In genomic region chr19:41052247-41052646, GRCm38 (mm10) we compare ENCODE assay signal across 21 mouse cellular contexts. TPM values are rescaled to one million over a fixed set of nuclear protein-coding genes. Genes with fewer than 3 reads are reported as not detected.
A peak's percentile ranks its signal among the peaks of the same experiment; 100 is the strongest.
DNase-seq lines count a peak whose midpoint lies in the region; ATAC-seq and TF ChIP-seq lines count a peak whose summit lies in the region.
"Had no signal": no experiment of that assay in that cellular context is flagged by ENCODE, and none has a peak within 500 bp of the region (broad histone marks: within the 10 kb centered on the region; RNA-seq: fewer than 3 reads in every experiment).

No protein-coding gene starts in this region.

- peak; percentile 76 for ATAC-seq in intestine, embryonic 15.5 days
- no peak for ATAC-seq in intestine, postnatal 0 days
- ATAC-seq in kidney, embryonic 16.5 days (ENCODE audit: low FRiP score, low TSS enrichment) = peak; percentile 82
- no peak for ATAC-seq in lung, embryonic 15.5 days (ENCODE audit: borderline replicate concordance, extremely low read depth, low FRiP score, low TSS enrichment)
- ATAC-seq in intestine, embryonic 16.5 days = peak; percentile 71; the same call in 1 of the 2 replicates
- ATAC-seq: CD4-positive, CD25-positive, alpha-beta regulatory T cell, adult 4 months; forebrain, embryonic 13.5 days had no signal

- no peaks in the 10 kb centered on the region for H3K9me3 ChIP-seq in intestine, embryonic 15.5 days
- H3K9me3 ChIP-seq in intestine, postnatal 0 days (ENCODE audit: control insufficient read depth) = no peaks in the 10 kb centered on the region
- H3K9me3 ChIP-seq in kidney, embryonic 16.5 days (ENCODE audit: low read length) = no peaks in the 10 kb centered on the region
- H3K9me3 ChIP-seq in lung, embryonic 15.5 days = no peaks in the 10 kb centered on the region
- no peaks in the 10 kb centered on the region for H3K9me3 ChIP-seq in intestine, embryonic 16.5 days (ENCODE audit: control insufficient read depth, low read length)
- H3K9me3 ChIP-seq: embryonic facial prominence, embryonic 10.5 days; forebrain, embryonic 13.5 days; G1E; heart, embryonic 12.5 days had no signal

- H3K4me3 ChIP-seq in intestine, embryonic 15.5 days (replicated peaks) = no peak overlapping the region
- no peak overlapping the region for H3K4me3 ChIP-seq in intestine, postnatal 0 days (ENCODE audit: low read depth, low read length)
- H3K4me3 ChIP-seq in kidney, embryonic 16.5 days (ENCODE audit: low read length) = no peak overlapping the region
- no peak overlapping the region for H3K4me3 ChIP-seq in lung, embryonic 15.5 days
- H3K4me3 ChIP-seq in intestine, embryonic 16.5 days (ENCODE audit: low read length) = no peak overlapping the region
- H3K4me3 ChIP-seq: embryonic facial prominence, embryonic 10.5 days; forebrain, embryonic 13.5 days; gastrocnemius, adult 2 months; heart, embryonic 12.5 days had no signal

- TF ChIP-seq CTCF in intestine, postnatal 0 days (IDR thresholded peaks at IDR 0.05; ENCODE audit: low read depth) = no peak

- H3K27ac ChIP-seq in intestine, embryonic 15.5 days = no peak overlapping the region
- no peak overlapping the region for H3K27ac ChIP-seq in intestine, postnatal 0 days (ENCODE audit: low read depth, low read length)
- peak overlapping the region; percentile 74 for H3K27ac ChIP-seq in kidney, embryonic 16.5 days (ENCODE audit: low read length)
- H3K27ac ChIP-seq in lung, embryonic 15.5 days = peak overlapping the region; percentile 26; the same call in 1 of the 2 replicates
- no peak overlapping the region for H3K27ac ChIP-seq in intestine, embryonic 16.5 days (ENCODE audit: low read length)
- H3K27ac ChIP-seq: embryonic facial prominence, embryonic 10.5 days; forebrain, embryonic 13.5 days; gastrocnemius, adult 2 months had no signal

- 50% methylated on average over 5 of the region's 5 CpGs for WGBS in intestine, embryonic 15.5 days
- 24% methylated on average over 5 of the region's 5 CpGs for WGBS in intestine, postnatal 0 days
- 40% methylated on average over 5 of the region's 5 CpGs for WGBS in kidney, embryonic 16.5 days
- 45% methylated on average over 5 of the region's 5 CpGs for WGBS in lung, embryonic 15.5 days
- WGBS in intestine, embryonic 16.5 days = 33% methylated on average over 5 of the region's 5 CpGs

- H3K4me1 ChIP-seq in intestine, embryonic 15.5 days (replicated peaks) = peaks cover 3% of the 10 kb centered on the region; the same call in 1 of the 2 replicates
- no peaks in the 10 kb centered on the region for H3K4me1 ChIP-seq in intestine, postnatal 0 days (replicated peaks; ENCODE audit: control insufficient read depth, insufficient read depth, low read length)
- H3K4me1 ChIP-seq in kidney, embryonic 16.5 days (ENCODE audit: insufficient read depth, low read length) = peaks cover 18% of the 10 kb centered on the region
- 0 out of 2 replicates have a peak, but pooled peaks cover 4% of the 10 kb centered on the region for H3K4me1 ChIP-seq in lung, embryonic 15.5 days
- H3K4me1 ChIP-seq in intestine, embryonic 16.5 days (ENCODE audit: control insufficient read depth, insufficient read depth, low read length) = 0 out of 2 replicates have a peak, but pooled peaks cover 10% of the 10 kb centered on the region
- H3K4me1 ChIP-seq: forebrain, embryonic 13.5 days; heart, embryonic 12.5 days had no signal

- H3K27me3 ChIP-seq in intestine, embryonic 15.5 days (replicated peaks) = no peaks in the 10 kb centered on the region
- H3K27me3 ChIP-seq in intestine, postnatal 0 days (replicated peaks; ENCODE audit: control insufficient read depth, insufficient read depth, low read length) = no peaks in the 10 kb centered on the region
- H3K27me3 ChIP-seq in kidney, embryonic 16.5 days (ENCODE audit: insufficient read depth, low read length) = no peaks in the 10 kb centered on the region
- H3K27me3 ChIP-seq in lung, embryonic 15.5 days = no peaks in the 10 kb centered on the region
- H3K27me3 ChIP-seq in intestine, embryonic 16.5 days (replicated peaks; ENCODE audit: control insufficient read depth, insufficient read depth, low read length) = no peaks in the 10 kb centered on the region

- H3K9ac ChIP-seq in intestine, embryonic 15.5 days = no peak overlapping the region
- no peak overlapping the region for H3K9ac ChIP-seq in intestine, postnatal 0 days (ENCODE audit: low read depth, low read length)
- no peak overlapping the region for H3K9ac ChIP-seq in kidney, embryonic 16.5 days (replicated peaks; ENCODE audit: low read length)
- H3K9ac ChIP-seq in lung, embryonic 15.5 days = no peak overlapping the region
- H3K9ac ChIP-seq in intestine, embryonic 16.5 days (ENCODE audit: low read depth, low read length) = no peak overlapping the region
- H3K9ac ChIP-seq: forebrain, embryonic 13.5 days; heart, embryonic 12.5 days had no signal

- DNase-seq in kidney, postnatal 25 days = no peak
- DNase-seq in lung, postnatal 14 days = no peak
- DNase-seq: adrenal gland, adult 8-10 months; adrenal gland, postnatal 36 days; B cell, adult 2 months; cerebellum, adult 2 months; cerebellum, postnatal 10 days; gastrocnemius, adult 2 months; gastrocnemius, postnatal 25 days had no signal

- H3K36me3 ChIP-seq in intestine, embryonic 15.5 days = no peaks in the 10 kb centered on the region
- no peaks in the 10 kb centered on the region for H3K36me3 ChIP-seq in intestine, postnatal 0 days (ENCODE audit: control insufficient read depth, insufficient read depth)
- H3K36me3 ChIP-seq in kidney, embryonic 16.5 days (ENCODE audit: insufficient read depth, low read length) = no peaks in the 10 kb centered on the region
- H3K36me3 ChIP-seq in lung, embryonic 15.5 days = no peaks in the 10 kb centered on the region
- no peaks in the 10 kb centered on the region for H3K36me3 ChIP-seq in intestine, embryonic 16.5 days (ENCODE audit: control insufficient read depth, insufficient read depth, low read length)
- H3K36me3 ChIP-seq: embryonic facial prominence, embryonic 10.5 days; G1E; heart, embryonic 12.5 days had no signal

- no peak overlapping the region for H3K4me2 ChIP-seq in intestine, embryonic 15.5 days (replicated peaks)
- H3K4me2 ChIP-seq in intestine, postnatal 0 days (replicated peaks; ENCODE audit: low read depth) = no peak overlapping the region
- no peak overlapping the region for H3K4me2 ChIP-seq in kidney, embryonic 16.5 days (replicated peaks; ENCODE audit: low read depth, low read length)
- H3K4me2 ChIP-seq in lung, embryonic 15.5 days = no peak overlapping the region
- no peak overlapping the region for H3K4me2 ChIP-seq in intestine, embryonic 16.5 days (ENCODE audit: low read depth, low read length)
- H3K4me2 ChIP-seq: forebrain, embryonic 13.5 days; heart, embryonic 12.5 days had no signal

RNA-seq across cellular contexts. Expression of gene Dntt, which starts 23.2 kb away (rescaled TPM):
- not detected in 2 replicates for polyA plus RNA-seq in intestine, embryonic 15.5 days (2015; fragmentation: Nextera tagmentation; extraction: Ambion mirVana)
- polyA plus RNA-seq in intestine, postnatal 0 days (2015; fragmentation: Nextera tagmentation; extraction: Ambion mirVana) = not detected in 2 replicates
- polyA plus RNA-seq in kidney, embryonic 16.5 days (2015; fragmentation: Nextera tagmentation; extraction: Ambion mirVana) = 0.15 TPM in 1 of 2 replicates, not detected in the other
- 0.19 TPM in 1 of 2 replicates, not detected in the other for polyA plus RNA-seq in lung, embryonic 15.5 days (2015; fragmentation: Nextera tagmentation; extraction: Ambion mirVana)
- polyA plus RNA-seq in intestine, embryonic 16.5 days (2015; fragmentation: Nextera tagmentation; extraction: Ambion mirVana) = not detected in 2 replicates
- polyA plus RNA-seq: cerebellum, adult 2 months; embryonic facial prominence, embryonic 10.5 days; embryonic facial prominence, embryonic 14.5 days; G1E; heart, embryonic 12.5 days had no signal

RNA-seq across cellular contexts. Expression of gene Opalin, which starts 24.7 kb away (rescaled TPM):
- not detected in 2 replicates for polyA plus RNA-seq in intestine, embryonic 15.5 days (2015; fragmentation: Nextera tagmentation; extraction: Ambion mirVana)
- not detected in 2 replicates for polyA plus RNA-seq in intestine, postnatal 0 days (2015; fragmentation: Nextera tagmentation; extraction: Ambion mirVana)
- not detected in 2 replicates for polyA plus RNA-seq in kidney, embryonic 16.5 days (2015; fragmentation: Nextera tagmentation; extraction: Ambion mirVana)
- not detected in 2 replicates for polyA plus RNA-seq in lung, embryonic 15.5 days (2015; fragmentation: Nextera tagmentation; extraction: Ambion mirVana)
- polyA plus RNA-seq in intestine, embryonic 16.5 days (2015; fragmentation: Nextera tagmentation; extraction: Ambion mirVana) = not detected in 2 replicates
- polyA plus RNA-seq: CD4-positive, CD25-positive, alpha-beta regulatory T cell, adult 4 months; embryonic facial prominence, embryonic 10.5 days; embryonic facial prominence, embryonic 14.5 days; forebrain, embryonic 13.5 days; G1E; heart, embryonic 16.5 days had no signal

RNA-seq across cellular contexts. Expression of gene Blnk, which starts 57.9 kb away (rescaled TPM):
- 19.6 and 20.5 TPM in 2 replicates for polyA plus RNA-seq in intestine, embryonic 15.5 days (2015; fragmentation: Nextera tagmentation; extraction: Ambion mirVana)
- 21.2 and 23.8 TPM in 2 replicates for polyA plus RNA-seq in intestine, postnatal 0 days (2015; fragmentation: Nextera tagmentation; extraction: Ambion mirVana)
- polyA plus RNA-seq in kidney, embryonic 16.5 days (2015; fragmentation: Nextera tagmentation; extraction: Ambion mirVana) = 19.2 and 20.8 TPM in 2 replicates
- polyA plus RNA-seq in lung, embryonic 15.5 days (2015; fragmentation: Nextera tagmentation; extraction: Ambion mirVana) = 0.54 and 0.79 TPM in 2 replicates
- 22.6 and 27.3 TPM in 2 replicates for polyA plus RNA-seq in intestine, embryonic 16.5 days (2015; fragmentation: Nextera tagmentation; extraction: Ambion mirVana)

Comparison
In these comparisons a context has a peak if more than half of its experiments do, and no peak if none do; other contexts are left out.
1. ATAC-seq: peak in intestine, embryonic 15.5 days (single experiment), kidney, embryonic 16.5 days (single experiment) and intestine, embryonic 16.5 days (single experiment); none in intestine, postnatal 0 days (single experiment) and lung, embryonic 15.5 days (single experiment).
2. H3K27ac ChIP-seq: peak in kidney, embryonic 16.5 days (single experiment) and lung, embryonic 15.5 days (single experiment); none in intestine, embryonic 15.5 days (single experiment), intestine, postnatal 0 days (single experiment) and intestine, embryonic 16.5 days (single experiment).
3. RNA of gene Blnk, which starts 57.9 kb away (polyA plus RNA-seq): 21.2 to 23.8 TPM in intestine, postnatal 0 days, 22.6 to 27.3 TPM in intestine, embryonic 16.5 days, 19.6 to 20.5 TPM in intestine, embryonic 15.5 days and 19.2 to 20.8 TPM in kidney, embryonic 16.5 days; 0.54 to 0.79 TPM in lung, embryonic 15.5 days; every median in the first group is over 10 times any median in the second.